Mouse (Mus musculus): ENCODE measurements at regions not wholly inside any gene's neighbourhood (a gene's known extent, or its start where the extent isn't known, plus 50 kb on each side); places are given as distances from the start of the nearest gene placed in this dataset.

GRCm38 (mm10) chr11:86881710-86882109 lies 74.2 kb upstream of the Dhx40 start:
- DNase-seq = peak in 1 of 2 experiments; percentile 18

- no peak for DNase-seq
Observed at GRCm38 (mm10) chr11:86879356-86879905, 71.9 kb upstream of the Dhx40 start.

GRCm38 (mm10) chr11:86878327-86879065 lies 71.0 kb upstream of the Dhx40 start:
- DNase-seq = no peak

- no peak for DNase-seq
Observed at GRCm38 (mm10) chr11:86876509-86876908, 69.0 kb upstream of the Dhx40 start.

GRCm38 (mm10) chr11:86875738-86876137 lies 68.2 kb upstream of the Dhx40 start:
- no peak for DNase-seq

GRCm38 (mm10) chr11:86874666-86875295 lies 67.2 kb upstream of the Dhx40 start:
- DNase-seq = peak; percentile 39 to 45

- no peak for DNase-seq
Observed at GRCm38 (mm10) chr11:86873406-86873700, 65.8 kb upstream of the Dhx40 start.

- peak; percentile 68 to 80 for DNase-seq
Observed at GRCm38 (mm10) chr11:86872537-86873405, 65.2 kb upstream of the Dhx40 start.

GRCm38 (mm10) chr11:86871782-86872181 lies 64.2 kb upstream of the Dhx40 start:
- no peak for DNase-seq

GRCm38 (mm10) chr11:86870486-86871165 lies 63.1 kb upstream of the Dhx40 start:
- DNase-seq = peak; percentile 36 to 55

- DNase-seq = no peak
Observed at GRCm38 (mm10) chr11:86866931-86867330, 59.4 kb upstream of the Dhx40 start.

GRCm38 (mm10) chr11:86859864-86860528 lies 52.5 kb upstream of the Dhx40 start:
- no peak for DNase-seq

- no peak for DNase-seq
Observed at GRCm38 (mm10) chr11:86859236-86859817, 51.8 kb upstream of the Dhx40 start.

- DNase-seq = no peak
Observed at GRCm38 (mm10) chr11:86858211-86858610, 50.7 kb upstream of the Dhx40 start.

All from kidney, postnatal 36 days (tissue).